Mouse (Mus musculus) heart, postnatal 0 days (tissue): ENCODE results near the gene Hlx. TPM values are rescaled to one million over a fixed set of nuclear protein-coding genes. Genes with fewer than 3 reads are reported as not detected.
A peak's percentile ranks its signal among the peaks of the same experiment; 100 is the strongest.

Experiments used
- ATAC-seq: fragments of 200-750 bp; cut with Nextera tagmentation; 2 replicates; pipeline ENCODE4 v1.8.0; 2017; ENCODE audit warnings: low read depth, moderate number of reproducible peaks, moderate library complexity; ENCODE audit not compliant: insufficient read depth
- DNase-seq: peaks from one replicate; pipeline ENCODE4 v3.0.0-alpha.2; 2016; ENCODE audit warnings: low spot score
- H3K27ac ChIP-seq: fragments of 300-500 bp; sonication (generic); 2 replicates; pipeline ENCODE4 v1.5.1; 2014; ENCODE audit warnings: low read depth, mild to moderate bottlenecking
- H3K27me3 ChIP-seq: fragments of 300-500 bp; sonication (generic); 2 replicates; pipeline ENCODE4 v1.6.1; 2014; ENCODE audit warnings: low read length, mixed read lengths; ENCODE audit not compliant: control insufficient read depth, insufficient read depth
- H3K36me3 ChIP-seq: fragments of 300-500 bp; sonication (generic); replicated peaks from 2 replicates; pipeline ENCODE4 v1.6.1; 2014; ENCODE audit warnings: low read length, mixed read lengths; ENCODE audit not compliant: control insufficient read depth, insufficient read depth
- H3K4me1 ChIP-seq: fragments of 300-500 bp; sonication (generic); 2 replicates; pipeline ENCODE4 v1.6.1; 2014; ENCODE audit warnings: antibody characterized with exemption; ENCODE audit not compliant: control insufficient read depth, insufficient read depth
- H3K4me2 ChIP-seq: fragments of 300-500 bp; sonication (generic); 2 replicates; pipeline ENCODE4 v1.6.1; 2014; ENCODE audit warnings: low read depth, mild to moderate bottlenecking, low read length, moderate library complexity
- H3K4me3 ChIP-seq: fragments of 300-500 bp; sonication (generic); 2 replicates; pipeline ENCODE4 v1.5.1; 2014; ENCODE audit warnings: low read depth, low read length
- H3K9ac ChIP-seq: fragments of 300-500 bp; sonication (generic); replicated peaks from 2 replicates; pipeline ENCODE4 v1.6.1; 2014; ENCODE audit warnings: low read depth, low read length, mixed read lengths
- H3K9me3 ChIP-seq: fragments of 300-500 bp; sonication (generic); replicated peaks from 2 replicates; pipeline ENCODE4 v1.6.1; 2016; ENCODE audit warnings: low read length; ENCODE audit not compliant: control insufficient read depth
- CTCF ChIP-seq: IDR thresholded peaks from 2 replicates; pipeline ENCODE4 v1.5.1; 2016; ENCODE audit warnings: antibody characterized with exemption, control low read depth, low read depth
- EP300 ChIP-seq: IDR thresholded peaks from 2 replicates; pipeline ENCODE4 v1.6.1; 2016; ENCODE audit warnings: antibody characterized with exemption, low read depth
- WGBS: fragments of 180-500 bp; shearing (Covaris S2); extraction: QIAGEN DNeasy Blood & Tissue Kit; methylation state at CpG from one replicate; pipeline ENCODE4 v1.1.7; 2014; 5-methylcytosine and 5-hydroxymethylcytosine counted together
- polyA plus RNA-seq: library from polyadenylated mRNA; unstranded; fragments of >200 nt; fragmentation: Nextera tagmentation; extraction: Ambion mirVana; gene quantifications from 2 replicates; pipeline ENCODE4 v1.2.1, GENCODE M21; 2015
- total RNA-seq: library from RNA; depleted of rRNA; stranded (reverse); fragments of >200 nt; gene quantifications from 2 replicates; pipeline ENCODE4 v1.2.3, GENCODE M21; 2014; ENCODE audit warnings: low replicate concordance

The Hlx gene
- total and polyA plus RNA-seq, 2 experiments from 2014 or later: 7.0 to 10.0 TPM

DNA sequence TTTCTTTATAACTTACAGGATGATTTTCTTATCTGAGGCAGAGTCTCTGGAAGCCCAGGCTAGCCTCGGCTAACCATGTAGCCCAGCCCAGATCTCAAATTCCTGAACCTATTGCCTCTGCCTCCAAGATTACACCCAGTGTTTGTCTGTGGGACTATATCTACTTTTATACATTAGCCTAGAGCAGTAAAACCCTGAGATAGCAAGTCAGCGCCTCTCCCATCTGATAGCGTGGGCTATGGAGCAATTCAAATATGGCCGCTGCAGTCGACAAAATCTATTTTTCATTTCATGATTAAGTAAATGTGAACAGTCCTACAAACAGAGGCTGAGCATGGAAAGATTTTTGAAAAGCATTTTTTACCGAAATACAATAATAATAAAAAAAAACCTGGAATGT lies 16.7 kb downstream of the Hlx start:
- Histone ChIP-seq H3K27ac (no peak overlapping the region), H3K9me3 (no peaks in the 10 kb centered on the region), H3K9ac (no peak overlapping the region), H3K36me3 (no peaks in the 10 kb centered on the region), H3K4me3 (no peak overlapping the region), H3K4me2 (no peak overlapping the region), H3K4me1 (no peaks in the 10 kb centered on the region), H3K27me3 (peaks cover 77% of the 10 kb centered on the region)
- TF ChIP-seq EP300 (no peak), CTCF (no peak)
- WGBS: 22% methylated on average over 6 of the region's 6 CpGs
- DNase-seq: no peak
- no peak for ATAC-seq

DNA sequence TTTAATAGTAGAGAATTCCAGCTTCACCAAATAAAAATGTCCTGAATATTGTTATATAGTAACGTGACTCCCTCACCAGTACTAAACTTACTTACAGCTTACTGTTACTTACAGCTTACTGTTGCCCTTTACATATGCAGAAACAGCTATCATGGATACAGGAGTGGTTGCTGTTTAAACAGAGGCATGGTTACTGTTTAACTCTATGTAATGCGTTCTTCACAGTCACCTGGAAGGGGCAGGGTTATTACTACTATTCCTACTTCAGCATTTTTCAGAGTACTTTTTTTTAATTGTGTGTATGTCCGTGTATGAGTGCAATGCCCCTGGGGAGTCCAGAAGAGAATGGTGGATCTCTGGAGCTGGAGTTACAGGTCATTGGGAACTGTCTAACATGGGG lies 17.9 kb downstream of the Hlx start:
- Histone ChIP-seq H3K9ac (no peak overlapping the region), H3K4me1 (no peaks in the 10 kb centered on the region), H3K4me2 (no peak overlapping the region), H3K36me3 (no peaks in the 10 kb centered on the region), H3K27ac (no peak overlapping the region), H3K27me3 (peaks cover 65% of the 10 kb centered on the region), H3K9me3 (no peaks in the 10 kb centered on the region), H3K4me3 (no peak overlapping the region)
- no peak for ATAC-seq
- no peak for DNase-seq
- 51% methylated on average over 3 of the region's 3 CpGs for WGBS
- TF ChIP-seq CTCF (no peak), EP300 (no peak)

DNA sequence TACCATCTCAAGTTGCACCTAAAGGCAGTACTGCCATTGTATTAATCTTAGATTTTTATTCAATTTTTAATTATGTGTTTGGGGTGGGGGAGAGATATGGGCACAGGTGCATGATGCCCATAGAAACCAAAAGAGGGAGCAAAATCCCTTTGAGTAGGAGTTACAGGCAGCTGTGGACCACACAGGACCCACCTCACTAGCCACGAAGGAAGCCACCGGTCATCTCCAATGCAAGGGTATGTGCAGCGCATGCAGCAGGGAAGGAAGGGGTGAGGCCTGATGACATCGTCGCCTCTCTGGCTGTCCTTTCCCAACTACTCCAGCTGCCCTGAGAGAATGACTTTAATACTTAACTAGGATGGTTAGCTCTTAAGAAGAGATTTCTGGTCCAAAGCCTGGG lies 18.7 kb downstream of the Hlx start:
- Histone ChIP-seq H3K27me3 (peaks cover 57% of the 10 kb centered on the region), H3K9me3 (no peaks in the 10 kb centered on the region), H3K36me3 (no peaks in the 10 kb centered on the region), H3K4me2 (no peak overlapping the region), H3K4me3 (no peak overlapping the region), H3K9ac (no peak overlapping the region), H3K27ac (no peak overlapping the region), H3K4me1 (no peaks in the 10 kb centered on the region)
- WGBS: 60% methylated on average over 5 of the region's 5 CpGs
- DNase-seq: no peak
- ATAC-seq: no peak
- no peak for TF ChIP-seq EP300
- no peak for TF ChIP-seq CTCF

DNA sequence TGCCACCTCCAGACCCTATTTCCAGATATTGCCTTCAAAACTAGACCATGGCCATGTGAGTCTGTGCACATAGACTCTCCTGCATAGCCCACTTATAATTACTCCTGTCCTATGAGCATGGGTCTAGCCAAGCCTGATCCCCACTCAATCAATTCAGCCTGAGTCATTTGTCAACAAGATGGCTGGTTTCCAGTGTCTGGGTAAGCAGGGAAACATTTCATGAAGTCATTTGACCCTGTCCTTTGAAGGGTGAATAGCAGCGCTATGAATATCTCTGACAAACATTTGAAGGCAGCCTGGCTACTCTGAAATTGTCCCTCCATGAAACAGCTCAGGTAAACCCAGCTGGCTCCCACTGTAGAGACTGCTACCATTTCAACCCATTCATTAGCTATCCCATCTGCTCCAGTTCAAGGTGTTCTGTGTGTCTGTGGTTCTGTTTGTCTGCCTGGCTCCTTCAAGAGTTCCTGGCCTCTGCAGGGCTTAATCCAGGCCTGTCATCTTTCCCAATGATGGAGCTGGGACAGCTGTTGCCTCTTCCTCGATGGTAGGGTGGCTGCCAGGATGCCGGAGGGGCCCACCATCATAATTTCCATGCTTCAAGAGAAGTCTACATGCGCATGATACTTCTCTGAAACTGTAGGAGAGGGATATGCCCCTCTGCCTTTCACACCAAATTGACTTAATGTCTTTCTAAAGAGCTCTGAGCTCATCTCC lies 24.7 kb downstream of the Hlx start:
- Histone ChIP-seq H3K27me3 (no peaks in the 10 kb centered on the region), H3K27ac (no peak overlapping the region), H3K9ac (no peak overlapping the region), H3K9me3 (no peaks in the 10 kb centered on the region), H3K36me3 (no peaks in the 10 kb centered on the region), H3K4me3 (no peak overlapping the region), H3K4me1 (no peaks in the 10 kb centered on the region), H3K4me2 (no peak overlapping the region)
- TF ChIP-seq CTCF (no peak), EP300 (no peak)
- DNase-seq (no peak), ATAC-seq (no peak)
- WGBS: 76% methylated on average over 4 of the region's 4 CpGs

DNA sequence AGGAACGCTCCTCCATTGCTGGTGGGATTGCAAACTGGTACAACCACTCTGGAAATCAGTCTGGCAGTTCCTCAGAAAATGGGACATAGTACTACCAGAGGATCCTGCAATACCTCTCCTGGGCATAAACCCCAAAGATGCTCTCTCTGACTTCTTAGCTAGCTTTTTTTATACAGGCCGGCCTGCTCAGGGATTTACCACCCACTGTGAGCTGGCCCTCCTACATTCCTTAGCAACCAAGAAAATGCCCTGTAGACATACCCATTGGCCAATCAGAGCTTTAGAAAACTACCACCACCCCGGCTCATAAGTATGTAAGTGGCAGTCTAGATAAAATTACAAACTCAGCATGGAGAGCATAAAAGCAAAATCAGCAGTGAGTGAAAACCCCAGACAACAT lies 27.5 kb downstream of the Hlx start:
- Histone ChIP-seq H3K4me2 (no peak overlapping the region), H3K9ac (no peak overlapping the region), H3K9me3 (no peaks in the 10 kb centered on the region), H3K36me3 (no peaks in the 10 kb centered on the region), H3K27me3 (no peaks in the 10 kb centered on the region), H3K4me3 (no peak overlapping the region), H3K27ac (no peak overlapping the region), H3K4me1 (no peaks in the 10 kb centered on the region)
- no peak for DNase-seq
- no peak for ATAC-seq
- 46% methylated on average over 3 of the region's 3 CpGs for WGBS
- no peak for TF ChIP-seq EP300
- no peak for TF ChIP-seq CTCF

DNA sequence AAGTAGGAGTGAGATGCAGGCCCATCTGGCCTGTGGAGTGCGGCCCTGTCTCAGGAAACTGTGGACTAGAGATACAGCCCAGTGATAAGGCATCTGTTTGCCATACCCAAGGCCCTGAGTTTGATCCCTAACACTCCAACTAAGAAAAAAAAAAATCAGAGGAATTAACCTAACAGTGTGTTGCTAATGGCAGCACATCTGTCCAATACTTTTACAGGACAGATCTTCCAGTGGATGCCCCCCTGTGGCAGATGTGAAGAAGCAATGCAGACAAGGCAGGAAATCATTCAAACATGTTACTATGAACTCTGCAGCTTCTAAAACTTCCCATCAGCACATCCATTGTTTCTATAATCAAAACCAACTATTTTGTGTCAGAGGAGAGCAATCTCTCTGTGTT lies 33.1 kb downstream of the Hlx start:
- no peak for ATAC-seq
- Histone ChIP-seq H3K4me3 (no peak overlapping the region), H3K4me2 (no peak overlapping the region), H3K27me3 (no peaks in the 10 kb centered on the region), H3K9me3 (no peaks in the 10 kb centered on the region), H3K36me3 (no peaks in the 10 kb centered on the region), H3K27ac (no peak overlapping the region), H3K9ac (no peak overlapping the region), H3K4me1 (no peaks in the 10 kb centered on the region)
- WGBS: 87% methylated on average over 1 of the region's 1 CpGs
- DNase-seq: no peak
- TF ChIP-seq EP300: no peak
- TF ChIP-seq CTCF: 0 out of 2 replicates have a peak, but pooled peaks have one; percentile 18
